Mouse (Mus musculus) liver, embryonic 12.5 days (tissue): ENCODE data around the gene Ttc30a2. TPM values are rescaled to one million over a fixed set of nuclear protein-coding genes. Genes with fewer than 3 reads are reported as not detected.
"Not testable (repeated sequence)": the region's sequence is repeated elsewhere in the genome, so short reads cannot be mapped to it uniquely, and the experiment has no call there.

Experiments used
- ATAC-seq: fragments of 200-750 bp; cut with Nextera tagmentation; 2 replicates; pipeline ENCODE4 v1.8.0; 2017; ENCODE audit warnings: moderate number of reproducible peaks, mild to moderate bottlenecking, moderate library complexity
- H3K27ac ChIP-seq: fragments of 300-500 bp; sonication (generic); 2 replicates; pipeline ENCODE4 v1.5.1; 2016; ENCODE audit warnings: mild to moderate bottlenecking
- H3K27me3 ChIP-seq: fragments of 300-500 bp; sonication (generic); replicated peaks from 2 replicates; pipeline ENCODE4 v1.6.1; 2016; ENCODE audit warnings: mild to moderate bottlenecking, moderate library complexity
- H3K36me3 ChIP-seq: fragments of 300-500 bp; sonication (generic); 2 replicates; pipeline ENCODE4 v1.6.1; 2016; ENCODE audit warnings: mild to moderate bottlenecking, moderate library complexity
- H3K4me1 ChIP-seq: fragments of 300-500 bp; sonication (generic); 2 replicates; pipeline ENCODE4 v1.6.1; 2016
- H3K4me2 ChIP-seq: fragments of 300-500 bp; sonication (generic); 2 replicates; pipeline ENCODE4 v1.6.1; 2016; ENCODE audit warnings: mild to moderate bottlenecking, moderate library complexity
- H3K4me3 ChIP-seq: fragments of 300-500 bp; sonication (generic); 2 replicates; pipeline ENCODE4 v1.5.1; 2016; ENCODE audit warnings: mild to moderate bottlenecking, moderate library complexity
- H3K9ac ChIP-seq: fragments of 300-500 bp; sonication (generic); 2 replicates; pipeline ENCODE4 v1.6.1; 2016; ENCODE audit warnings: mild to moderate bottlenecking, moderate library complexity
- H3K9me3 ChIP-seq: fragments of 300-500 bp; sonication (generic); replicated peaks from 2 replicates; pipeline ENCODE4 v1.6.1; 2016; ENCODE audit warnings: mild to moderate bottlenecking, moderate library complexity
- WGBS: fragments of 180-500 bp; shearing (Covaris S2); methylation state at CpG from one replicate; pipeline ENCODE4 v1.1.7; 2016; ENCODE audit not compliant: insufficient replicate concordance; 5-methylcytosine and 5-hydroxymethylcytosine counted together
- polyA plus RNA-seq: library from polyadenylated mRNA; unstranded; fragments of >200 nt; fragmentation: Nextera tagmentation; extraction: Ambion mirVana; gene quantifications from 2 replicates; pipeline ENCODE4 v1.2.1, GENCODE M21; 2016

Ttc30a2 gene
- polyA plus RNA-seq, 1 experiment from 2014 or later: not detected

DNA sequence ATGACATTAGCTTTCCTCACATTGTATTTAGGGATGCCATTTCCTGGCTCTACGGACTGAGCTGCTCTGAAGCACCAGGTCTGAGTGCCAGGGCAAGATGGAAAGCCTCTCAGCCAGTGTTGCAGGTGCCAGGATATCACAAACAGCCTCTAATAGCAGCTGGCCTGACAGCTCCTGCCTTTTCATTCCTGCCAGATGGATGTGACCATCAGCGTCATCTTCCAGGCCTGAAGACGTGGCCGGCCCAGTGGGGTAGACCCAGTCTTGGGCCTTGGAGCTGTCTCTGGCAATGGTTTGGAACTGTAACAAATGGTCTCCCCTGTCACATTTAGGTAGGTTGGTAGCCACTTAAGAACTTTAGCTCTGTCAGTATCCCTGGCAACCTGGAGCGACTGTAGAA is 24.6 kb downstream of the Ttc30a2 start:
- Histone ChIP-seq H3K9me3 (no peaks in the 10 kb centered on the region), H3K4me3 (no peak overlapping the region), H3K27me3 (no peaks in the 10 kb centered on the region), H3K36me3 (no peaks in the 10 kb centered on the region), H3K9ac (no peak overlapping the region), H3K4me1 (no peaks in the 10 kb centered on the region), H3K4me2 (no peak overlapping the region), H3K27ac (no peak overlapping the region)
- ATAC-seq: no peak
- WGBS: 80% methylated on average over 5 of the region's 5 CpGs

DNA sequence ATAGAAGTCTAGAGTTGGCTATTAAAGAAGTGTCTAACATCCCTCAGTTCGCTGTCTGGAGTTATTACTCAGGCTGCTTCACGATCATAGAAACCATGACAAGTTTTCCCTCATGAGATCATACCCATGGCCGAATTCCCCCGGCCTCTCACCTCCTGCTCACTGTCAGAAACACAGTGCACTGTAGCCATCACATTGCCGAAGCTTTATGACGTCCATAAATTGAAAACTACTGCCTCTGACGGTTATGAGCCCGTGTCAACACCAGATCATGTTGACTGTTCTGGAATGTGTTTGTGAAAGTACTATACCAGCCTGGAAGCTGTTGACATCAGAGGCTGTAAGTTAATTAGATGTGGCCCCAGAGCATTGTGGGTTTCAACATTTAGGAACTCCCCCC is 27.3 kb downstream of the Ttc30a2 start:
- H3K9ac ChIP-seq: no peak overlapping the region
- no peak overlapping the region for H3K4me3 ChIP-seq
- ATAC-seq: no peak
- H3K36me3 ChIP-seq: no peaks in the 10 kb centered on the region
- no peak overlapping the region for H3K27ac ChIP-seq
- 67% methylated on average over 8 of the region's 8 CpGs for WGBS
- no peaks in the 10 kb centered on the region for H3K4me1 ChIP-seq
- H3K27me3 ChIP-seq: no peaks in the 10 kb centered on the region
- no peak overlapping the region for H3K4me2 ChIP-seq
- H3K9me3 ChIP-seq: peaks cover under 1% of the 10 kb centered on the region; the same call in 1 of the 2 replicates

DNA sequence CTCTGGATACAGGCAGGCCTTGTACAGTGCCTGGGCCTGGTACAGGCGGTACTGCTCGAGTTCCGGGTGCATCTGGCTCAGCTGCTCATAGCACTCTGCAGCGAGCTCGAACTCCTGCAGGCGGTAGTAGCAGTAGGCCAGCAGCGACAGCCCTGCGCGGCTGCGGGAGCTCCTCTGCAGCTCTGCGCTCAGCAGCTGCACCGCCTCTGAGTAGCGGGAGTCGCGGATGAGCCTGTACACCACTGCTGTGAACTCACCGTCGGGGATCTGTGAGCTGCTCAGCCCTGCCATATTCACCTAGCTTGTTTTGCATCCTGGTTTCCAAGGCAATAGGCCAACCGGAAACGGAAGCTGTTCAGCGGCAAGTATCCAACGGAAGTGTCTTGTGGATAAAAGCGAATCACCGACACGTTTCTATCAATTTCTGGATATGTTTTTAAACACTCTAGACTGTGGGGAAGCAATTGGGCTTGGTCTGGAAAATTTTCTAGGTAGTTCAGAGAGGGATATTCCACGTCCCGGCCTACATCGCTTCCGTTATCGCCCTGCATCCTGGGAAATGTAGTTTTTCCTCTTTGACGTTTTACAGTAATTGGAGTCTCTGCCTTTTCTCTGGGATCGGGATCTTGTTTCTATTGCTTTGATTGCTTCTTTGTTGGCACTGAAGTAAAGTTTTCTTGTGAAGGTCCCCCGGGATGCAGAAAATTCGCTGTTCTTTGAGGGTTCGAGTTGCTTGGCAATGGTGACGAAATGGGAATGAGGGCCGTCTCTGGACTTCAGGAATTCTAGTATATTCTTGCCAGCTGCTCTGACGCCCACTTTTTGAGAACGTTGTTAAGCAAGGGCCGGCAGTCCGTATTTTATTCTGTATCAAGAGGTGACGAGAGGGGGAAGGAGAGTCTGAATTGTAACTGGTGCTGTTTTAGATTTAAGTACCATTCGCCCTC is 39.6 kb downstream of the Ttc30a2 start, which contains the start of gene Ttc30b:
Gene Ttc30b (minus strand): TSS at position 469 of the 947 bp plus-strand sequence.
- WGBS: 6% methylated on average over 38 of the region's 42 CpGs
- Histone ChIP-seq H3K27ac (0 out of 2 replicates have a peak within 1 kb of the TSS, but pooled peaks have one; percentile 12), H3K27me3 (no peaks in the 10 kb centered on the region), H3K4me1 (peaks cover 8% of the 10 kb centered on the region; the same call in 1 of the 2 replicates), H3K36me3 (no peaks in the 10 kb centered on the region), H3K4me3 (peak within 1 kb of the TSS; percentile 63), H3K9me3 (no peaks in the 10 kb centered on the region), H3K9ac (peak within 1 kb of the TSS; percentile 58), H3K4me2 (peak within 1 kb of the TSS; percentile 69)
- peak; percentile 85 for ATAC-seq

DNA sequence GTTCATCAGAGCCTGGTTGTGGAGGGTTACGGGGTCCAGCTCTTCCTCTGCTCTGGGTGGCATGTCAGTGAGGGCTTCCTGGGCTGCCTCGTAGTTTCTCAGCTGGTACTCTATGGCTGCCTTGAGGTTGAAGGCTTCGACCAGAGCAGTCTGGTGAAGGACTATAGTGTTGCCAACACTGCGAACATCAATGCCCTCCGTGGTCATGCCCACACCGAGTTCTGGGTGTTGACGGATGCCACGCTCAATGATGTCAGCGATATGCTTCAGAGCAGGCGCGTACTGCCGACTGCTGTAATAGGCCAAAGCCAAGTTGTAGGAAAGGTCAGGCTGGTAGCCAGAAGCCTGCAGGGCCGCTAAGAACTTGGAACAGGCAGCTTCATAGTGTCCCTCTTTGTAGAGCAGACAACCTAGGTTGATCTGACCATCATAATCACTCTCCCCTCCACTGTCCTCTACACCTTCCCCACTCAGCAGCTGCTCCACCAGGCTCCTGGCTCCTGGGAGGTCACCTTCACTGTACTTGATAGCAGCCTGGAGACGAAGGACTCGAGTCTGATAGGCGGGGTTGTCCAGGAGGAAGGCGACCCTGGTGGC is 40.4 kb downstream of the Ttc30a2 start:
- ATAC-seq: peak; percentile 13
- WGBS: 62% methylated on average over 16 of the region's 17 CpGs
- not testable (repeated sequence) for H3K4me1 ChIP-seq, H3K27ac ChIP-seq, H3K27me3 ChIP-seq, H3K36me3 ChIP-seq, H3K9me3 ChIP-seq
- Histone ChIP-seq H3K4me3 (peak overlapping the region; percentile 63), H3K4me2 (peak overlapping the region; percentile 69), H3K9ac (peak overlapping the region; percentile 58)

DNA sequence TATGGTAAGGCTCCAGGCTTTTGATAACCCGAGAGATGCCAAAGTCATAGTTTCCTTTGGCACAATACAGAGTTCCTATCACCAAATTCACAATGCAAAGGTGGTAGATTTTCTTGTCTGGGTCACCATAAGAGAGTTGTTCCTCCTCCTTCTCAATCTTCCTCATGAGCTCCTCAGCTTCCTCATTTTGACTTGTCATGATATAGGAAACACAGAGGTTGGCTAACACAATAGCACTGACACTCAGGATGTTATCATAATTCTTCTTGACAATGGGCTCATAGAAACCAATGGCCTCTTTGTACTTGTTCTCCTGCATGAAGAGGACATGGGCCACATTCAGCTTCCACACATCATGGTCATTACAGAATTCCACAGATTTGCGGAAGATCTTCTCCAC is 41.3 kb downstream of the Ttc30a2 start:
- not testable (repeated sequence) for H3K4me3 ChIP-seq, H3K27ac ChIP-seq, ATAC-seq, H3K4me1 ChIP-seq, H3K36me3 ChIP-seq, H3K9me3 ChIP-seq, H3K27me3 ChIP-seq, H3K9ac ChIP-seq, H3K4me2 ChIP-seq
- 83% methylated on average over 2 of the region's 2 CpGs for WGBS

DNA sequence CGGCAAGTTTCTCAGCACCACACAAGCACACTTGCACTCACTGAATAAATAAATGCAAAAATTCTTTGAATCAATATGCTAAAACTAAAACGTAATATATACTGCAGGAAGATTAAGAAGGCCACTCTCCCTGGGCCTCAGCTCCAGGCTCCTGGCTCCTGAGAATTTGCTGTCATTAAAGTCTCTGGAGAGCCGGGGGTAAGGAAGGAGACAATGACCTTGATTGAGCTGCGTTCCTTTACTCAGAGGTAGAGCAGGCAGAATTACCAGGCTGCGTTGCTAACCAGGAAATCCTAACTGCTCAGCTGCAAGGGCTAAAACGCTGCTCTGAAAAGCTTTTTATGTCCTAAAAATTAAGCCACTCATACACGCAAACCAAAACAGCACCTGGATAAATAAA is 44.4 kb downstream of the Ttc30a2 start:
- 58% methylated on average over 7 of the region's 7 CpGs for WGBS

DNA sequence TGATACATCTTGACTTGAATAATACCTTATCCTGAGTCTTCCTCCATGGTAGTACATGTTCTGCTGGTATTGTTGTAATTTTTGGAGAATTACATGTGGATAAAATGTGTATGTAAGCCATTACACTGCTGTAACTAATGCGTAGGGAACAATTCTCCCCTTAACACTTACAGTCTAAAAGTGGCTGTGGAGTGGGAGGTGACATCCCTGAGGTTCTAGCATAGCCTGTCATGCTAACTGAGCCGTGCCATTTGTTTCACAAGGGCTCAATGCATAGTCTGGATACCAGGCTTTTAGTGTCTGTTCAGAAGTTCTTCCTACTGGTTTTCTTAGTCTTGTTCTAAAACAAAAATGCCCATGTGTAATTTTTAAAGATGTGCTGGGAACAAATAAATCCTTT is 47.0 kb downstream of the Ttc30a2 start:
- Histone ChIP-seq H3K27me3 (no peaks in the 10 kb centered on the region), H3K4me2 (no peak overlapping the region), H3K36me3 (peaks cover 35% of the 10 kb centered on the region), H3K9ac (no peak overlapping the region), H3K27ac (no peak overlapping the region), H3K4me1 (no peaks in the 10 kb centered on the region; the same call in 1 of the 2 replicates), H3K4me3 (no peak overlapping the region), H3K9me3 (no peaks in the 10 kb centered on the region)
- 78% methylated on average over 2 of the region's 2 CpGs for WGBS
- ATAC-seq: no peak

More for the DNA sequence above, 44.4 kb downstream of the Ttc30a2 start:
- ATAC-seq: no peak
- H3K4me1 ChIP-seq: peaks cover 3% of the 10 kb centered on the region; the same call in 1 of the 2 replicates
- H3K9me3 ChIP-seq: no peaks in the 10 kb centered on the region
- no peak overlapping the region for H3K27ac ChIP-seq
- no peak overlapping the region for H3K4me2 ChIP-seq
- peaks cover 19% of the 10 kb centered on the region for H3K36me3 ChIP-seq
- no peaks in the 10 kb centered on the region for H3K27me3 ChIP-seq
- no peak overlapping the region for H3K9ac ChIP-seq
- H3K4me3 ChIP-seq: no peak overlapping the region

DNA sequence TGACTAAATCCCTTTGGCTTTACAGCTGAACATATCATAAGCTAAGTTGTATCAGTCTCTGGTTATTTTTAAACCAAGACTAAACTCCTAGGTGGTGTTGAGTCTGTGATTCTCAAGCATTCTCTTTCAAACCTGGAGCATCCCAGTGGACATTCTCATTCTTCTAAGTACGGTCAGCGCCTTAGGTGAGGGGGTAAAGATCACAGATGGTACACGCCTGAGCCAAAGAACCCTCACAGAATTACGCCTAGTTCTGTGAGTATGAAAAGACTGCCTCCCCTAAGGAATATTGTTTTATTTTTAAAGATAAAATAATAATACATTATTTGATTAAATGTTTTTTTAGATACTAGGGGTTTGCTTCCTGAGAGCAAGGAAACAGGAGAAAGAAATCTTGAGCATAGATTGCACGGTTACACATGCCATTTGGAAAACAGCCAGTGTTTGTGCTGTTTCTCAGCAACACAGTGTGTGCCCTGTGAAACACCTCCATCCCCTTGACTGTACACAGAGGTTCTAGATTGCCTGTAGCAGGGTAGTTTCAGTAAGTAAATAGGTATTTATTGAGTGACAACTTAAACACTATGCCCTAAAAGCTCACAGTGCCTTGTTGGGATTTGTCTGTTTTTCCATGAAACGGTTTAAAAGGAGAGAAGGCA is 48.1 kb downstream of the Ttc30a2 start:
- no peaks in the 10 kb centered on the region for H3K9me3 ChIP-seq
- WGBS: 87% methylated on average over 6 of the region's 6 CpGs
- peaks cover 35% of the 10 kb centered on the region for H3K36me3 ChIP-seq
- no peak overlapping the region for H3K4me2 ChIP-seq
- H3K27me3 ChIP-seq: no peaks in the 10 kb centered on the region
- no peaks in the 10 kb centered on the region; the same call in 1 of the 2 replicates for H3K4me1 ChIP-seq
- H3K27ac ChIP-seq: no peak overlapping the region
- no peak for ATAC-seq
- H3K9ac ChIP-seq: no peak overlapping the region
- H3K4me3 ChIP-seq: no peak overlapping the region

DNA sequence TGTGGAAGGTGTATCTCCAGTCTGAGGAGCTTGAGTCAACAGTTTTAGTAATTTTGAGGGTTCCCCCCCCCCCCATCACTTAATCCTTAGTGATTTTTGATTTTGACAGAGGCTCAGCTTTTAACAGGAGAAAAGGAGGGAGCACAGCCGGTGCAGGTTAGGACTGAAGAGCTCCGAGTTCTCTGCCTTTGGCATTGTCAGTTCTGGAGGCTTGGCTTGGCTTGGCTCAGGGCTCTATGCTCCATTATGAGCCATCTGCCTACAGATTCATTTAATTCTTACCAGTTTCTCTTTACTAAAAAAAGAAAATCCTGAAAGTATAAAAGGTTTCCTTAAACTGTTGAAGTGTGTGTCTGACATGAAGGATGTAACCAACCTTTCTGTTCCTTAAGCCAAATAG is 48.8 kb downstream of the Ttc30a2 start:
- no peak for ATAC-seq
- WGBS: 75% methylated on average over 2 of the region's 2 CpGs
- H3K4me1 ChIP-seq: no peaks in the 10 kb centered on the region; the same call in 1 of the 2 replicates
- H3K27ac ChIP-seq: no peak overlapping the region
- H3K27me3 ChIP-seq: no peaks in the 10 kb centered on the region
- H3K9ac ChIP-seq: no peak overlapping the region
- H3K4me2 ChIP-seq: no peak overlapping the region
- H3K9me3 ChIP-seq: no peaks in the 10 kb centered on the region
- H3K4me3 ChIP-seq: no peak overlapping the region
- peaks cover 36% of the 10 kb centered on the region for H3K36me3 ChIP-seq

DNA sequence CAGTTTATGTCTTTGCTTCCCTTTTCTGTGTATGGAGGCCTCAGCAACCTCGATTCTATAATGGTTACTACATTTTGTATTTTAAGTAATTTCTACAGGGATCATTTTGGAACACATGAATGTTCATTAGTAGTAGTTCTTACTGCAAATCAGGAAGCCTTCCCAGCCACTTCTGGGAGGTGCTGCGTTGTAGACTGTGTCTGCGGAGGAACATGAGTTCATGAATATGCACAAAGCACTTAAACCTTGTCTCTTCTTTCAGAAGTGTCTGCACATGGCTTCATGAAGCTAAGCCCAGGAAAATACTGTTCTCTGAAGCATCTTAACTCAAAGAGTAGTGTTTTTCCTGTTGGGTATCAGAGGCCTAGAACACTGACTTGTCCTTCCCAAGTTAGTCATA is 50.0 kb downstream of the Ttc30a2 start:
- ATAC-seq: no peak
- Histone ChIP-seq H3K27ac (no peak overlapping the region), H3K4me3 (no peak overlapping the region), H3K27me3 (no peaks in the 10 kb centered on the region), H3K9me3 (no peaks in the 10 kb centered on the region), H3K36me3 (peaks cover 39% of the 10 kb centered on the region), H3K4me1 (no peaks in the 10 kb centered on the region), H3K4me2 (no peak overlapping the region), H3K9ac (no peak overlapping the region)
- 87% methylated on average over 3 of the region's 3 CpGs for WGBS

DNA sequence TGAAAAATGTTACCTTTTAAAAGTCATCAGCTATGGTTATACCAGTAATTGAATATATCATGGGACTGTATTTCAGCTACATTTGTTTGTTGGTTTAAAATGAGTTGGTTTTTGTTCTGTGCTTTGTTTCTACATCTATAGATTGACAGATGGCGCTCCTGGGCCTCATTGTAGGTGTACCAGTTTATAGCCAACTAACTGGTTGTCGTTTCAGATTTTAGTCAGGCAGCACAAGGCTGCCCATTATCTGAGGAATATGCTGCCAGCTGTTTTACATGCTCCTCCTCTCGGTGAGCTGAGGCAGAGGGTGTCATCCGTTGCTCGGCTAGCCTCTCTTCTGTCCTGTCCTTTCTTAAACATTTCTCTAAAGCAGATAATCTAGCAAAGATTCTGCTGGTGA is 51.9 kb downstream of the Ttc30a2 start:
- H3K4me1 ChIP-seq: no peaks in the 10 kb centered on the region
- H3K4me2 ChIP-seq: no peak overlapping the region
- no peak overlapping the region for H3K27ac ChIP-seq
- H3K9ac ChIP-seq: no peak overlapping the region
- H3K36me3 ChIP-seq: peaks cover 38% of the 10 kb centered on the region
- no peaks in the 10 kb centered on the region for H3K27me3 ChIP-seq
- no peak for ATAC-seq
- H3K4me3 ChIP-seq: no peak overlapping the region
- 82% methylated on average over 5 of the region's 5 CpGs for WGBS
- H3K9me3 ChIP-seq: no peaks in the 10 kb centered on the region
